Mouse (Mus musculus): Measurements from ENCODE around the gene Spen.
A peak's percentile ranks its signal among the peaks of the same experiment; 100 is the strongest.

Spen gene

GRCm38 (mm10) chr4:141469343-141469742 is 69.1 kb downstream of the Spen start:
- DNase-seq = no peak

- no peak for DNase-seq
These were observed 69.8 kb downstream of the Spen start for GRCm38 (mm10) chr4:141468576-141468975.

GRCm38 (mm10) chr4:141467581-141467927 is 70.8 kb downstream of the Spen start:
- DNase-seq = no peak

GRCm38 (mm10) chr4:141466844-141467580 is 71.4 kb downstream of the Spen start:
- DNase-seq = no peak

GRCm38 (mm10) chr4:141466289-141466795 is 72.1 kb downstream of the Spen start:
- no peak for DNase-seq

GRCm38 (mm10) chr4:141465512-141466288 is 72.7 kb downstream of the Spen start:
- DNase-seq = no peak

- DNase-seq = no peak
These were observed 73.7 kb downstream of the Spen start for GRCm38 (mm10) chr4:141464722-141465121.

GRCm38 (mm10) chr4:141463472-141463871 is 74.9 kb downstream of the Spen start:
- no peak for DNase-seq

GRCm38 (mm10) chr4:141461576-141461975 is 76.8 kb downstream of the Spen start:
- no peak for DNase-seq

GRCm38 (mm10) chr4:141461088-141461487 is 77.3 kb downstream of the Spen start:
- DNase-seq = no peak

GRCm38 (mm10) chr4:141460481-141460880 is 77.9 kb downstream of the Spen start:
- DNase-seq = no peak

- no peak for DNase-seq
These were observed 78.6 kb downstream of the Spen start for GRCm38 (mm10) chr4:141459766-141460165.

- no peak for DNase-seq
These were observed 79.5 kb downstream of the Spen start for GRCm38 (mm10) chr4:141458888-141459287.

GRCm38 (mm10) chr4:141458236-141458635 is 80.2 kb downstream of the Spen start:
- no peak for DNase-seq

- DNase-seq = no peak
These were observed 82.0 kb downstream of the Spen start for GRCm38 (mm10) chr4:141456193-141456938.

GRCm38 (mm10) chr4:141455526-141455925 is 82.9 kb downstream of the Spen start:
- no peak for DNase-seq

- DNase-seq = peak; percentile 48
These were observed 83.6 kb downstream of the Spen start for GRCm38 (mm10) chr4:141454581-141455350.

- no peak for DNase-seq
These were observed 86.4 kb downstream of the Spen start for GRCm38 (mm10) chr4:141451916-141452450.

GRCm38 (mm10) chr4:141451251-141451650 is 87.1 kb downstream of the Spen start:
- no peak for DNase-seq

- no peak for DNase-seq
These were observed 92.2 kb downstream of the Spen start for GRCm38 (mm10) chr4:141446211-141446610.

- DNase-seq = no peak
These were observed 93.1 kb downstream of the Spen start for GRCm38 (mm10) chr4:141445328-141445720.

Measured in thymus, postnatal 14 days (tissue).